Mouse (Mus musculus): ENCODE results near the gene Sln. TPM values are rescaled to one million over a fixed set of nuclear protein-coding genes. Genes with fewer than 3 reads are reported as not detected.

The Sln gene
- not detected in 4 replicates for total RNA-seq (2023)

GRCm38 (mm10) chr9:53849864-53850263 lies at the start of gene Sln:
Sln (plus strand) TSS chr9:53850164.

Other genes with a start within 250 kb of the Sln start
- gene Acat1, start 239.8 kb upstream of the Sln start, total RNA-seq (2023): 18.9 to 24.8 TPM (median 22.7 TPM) in 4 replicates
- 31.7 to 39.7 TPM (median 38.3 TPM) in 4 replicates for gene Cul5, start 180.2 kb upstream of the Sln start, total RNA-seq (2023)
- 4.3 to 6.2 TPM (median 4.9 TPM) in 4 replicates for gene Rab39, start 143.9 kb upstream of the Sln start, total RNA-seq (2023)
- 2.2 to 4.1 TPM (median 3.0 TPM) in 4 replicates for gene Slc35f2, start 78.6 kb upstream of the Sln start, total RNA-seq (2023)
- gene Elmod1, start 125.1 kb downstream of the Sln start, total RNA-seq (2023): not detected in 4 replicates
- gene Tnfaip8l3, start 218.2 kb downstream of the Sln start, total RNA-seq (2023): not detected in 4 replicates

Measured in B cell, adult 62 days (primary cell).